Mouse (Mus musculus) brown adipose tissue, adult 24 weeks (tissue): ENCODE data around the gene Iqcm. TPM values are rescaled to one million over a fixed set of nuclear protein-coding genes. Genes with fewer than 3 reads are reported as not detected.

Source experiments
- H3K27ac ChIP-seq: fragments of 200-500 bp; replicated peaks from 2 replicates; pipeline ENCODE4 v1.5.1; 2012; ENCODE audit warnings: low read depth, mild to moderate bottlenecking, low read length
- H3K4me1 ChIP-seq: fragments of 200-500 bp; 2 replicates; pipeline ENCODE4 v1.6.1; 2012; ENCODE audit warnings: low read length, mixed read lengths; ENCODE audit not compliant: control insufficient read depth, insufficient read depth, insufficient read length
- H3K4me3 ChIP-seq: fragments of 200-500 bp; 2 replicates; pipeline ENCODE4 v1.5.1; 2012; ENCODE audit warnings: low read depth, mild to moderate bottlenecking, low read length, moderate library complexity; ENCODE audit not compliant: insufficient read depth
- polyA plus RNA-seq: library from polyadenylated mRNA; stranded (reverse); fragments of >200 nt; gene quantifications from 2 replicates; pipeline ENCODE4 v1.2.4, GENCODE M21; 2012; ENCODE audit not compliant: missing spikeins, insufficient read depth, insufficient read length

The Iqcm gene
- polyA plus RNA-seq, 1 experiment, result not detected

GRCm38 (mm10) chr8:75949166-75949565 lies 500.7 kb downstream of the Iqcm start:
- Histone ChIP-seq H3K27ac (no peak overlapping the region), H3K4me3 (no peak overlapping the region)

GRCm38 (mm10) chr8:75956016-75956415 lies 507.5 kb downstream of the Iqcm start:
- Histone ChIP-seq H3K27ac (no peak overlapping the region), H3K4me3 (no peak overlapping the region), H3K4me1 (no peaks in the 10 kb centered on the region)

More at GRCm38 (mm10) chr8:75949166-75949565, 500.7 kb downstream of the Iqcm start:
- H3K4me1 ChIP-seq, result no peaks in the 10 kb centered on the region

- no peak overlapping the region for H3K27ac ChIP-seq
- H3K4me1 ChIP-seq, result no peaks in the 10 kb centered on the region
- no peak overlapping the region for H3K4me3 ChIP-seq
Observed at GRCm38 (mm10) chr8:76018501-76018900, 570.0 kb downstream of the Iqcm start.

Other genes starting within 250 kb of the Iqcm start
- gene Rasd2, start 234.8 kb upstream of the Iqcm start, polyA plus RNA-seq, result 0.48 TPM in 1 of 2 replicates, not detected in the other
- 1.9 TPM in 1 of 2 replicates, not detected in the other for gene Gm10358, start 42.1 kb upstream of the Iqcm start, polyA plus RNA-seq